ENCODE assay signal across 12 mouse cellular contexts in the genomic region with DNA sequence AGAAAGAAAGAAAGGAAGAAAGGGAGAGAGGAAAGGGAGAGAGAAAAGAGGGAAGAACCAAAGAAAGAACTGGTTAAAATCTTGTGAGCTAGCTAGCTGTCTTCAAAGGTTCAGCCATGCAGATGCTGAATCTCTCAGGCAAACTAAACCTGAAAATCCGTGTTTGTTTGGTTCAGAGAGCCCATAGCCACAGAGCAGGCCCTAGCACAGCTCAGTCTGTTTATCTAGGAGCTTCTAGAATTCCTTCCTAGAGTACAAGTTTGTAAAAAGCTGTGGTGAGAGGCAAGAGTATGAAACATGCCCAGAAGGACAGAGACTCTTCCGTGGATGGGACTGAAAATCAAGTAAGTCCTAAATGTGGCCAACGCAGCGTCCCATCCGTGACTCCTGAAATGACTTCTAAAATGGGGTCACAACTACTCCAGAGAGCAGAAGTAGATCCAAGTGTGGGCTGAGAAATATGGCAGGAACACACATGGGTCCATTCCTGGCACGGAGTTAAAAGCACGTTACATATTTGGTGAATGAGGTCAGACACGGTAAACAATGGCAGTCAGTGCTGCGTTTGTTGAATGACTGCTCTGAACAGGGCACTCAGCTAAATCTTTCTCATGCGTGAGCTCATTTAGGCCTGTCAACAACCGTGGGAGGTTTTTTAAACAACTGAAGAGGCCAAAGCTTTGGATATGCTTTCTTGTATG. TPM values are rescaled to one million over a fixed set of nuclear protein-coding genes. Genes with fewer than 3 reads are reported as not detected.
A peak's percentile ranks its signal among the peaks of the same experiment; 100 is the strongest.
DNase-seq lines count a peak whose midpoint lies in the region; ATAC-seq and TF ChIP-seq lines count a peak whose summit lies in the region.
"Had no signal": no experiment of that assay in that cellular context is flagged by ENCODE, and none has a peak within 500 bp of the region (broad histone marks: within the 10 kb centered on the region; RNA-seq: fewer than 3 reads in every experiment).

No protein-coding gene starts in this region.

- H3K27me3 ChIP-seq in heart, embryonic 12.5 days (replicated peaks), result no peaks in the 10 kb centered on the region
- H3K27me3 ChIP-seq in heart, postnatal 0 days (ENCODE audit: control insufficient read depth, insufficient read depth, low read length), result no peaks in the 10 kb centered on the region

- no peak for TF ChIP-seq EP300 in heart, postnatal 0 days (IDR thresholded peaks at IDR 0.05; ENCODE audit: low read depth)

- no peaks in the 10 kb centered on the region for H3K36me3 ChIP-seq in heart, embryonic 12.5 days
- H3K36me3 ChIP-seq in heart, postnatal 0 days (replicated peaks; ENCODE audit: control insufficient read depth, insufficient read depth, low read length), result no peaks in the 10 kb centered on the region
- H3K36me3 ChIP-seq: limb, embryonic 15.5 days had no signal

- no peaks in the 10 kb centered on the region for H3K9me3 ChIP-seq in heart, embryonic 12.5 days (replicated peaks)
- no peaks in the 10 kb centered on the region for H3K9me3 ChIP-seq in heart, postnatal 0 days (replicated peaks; ENCODE audit: control insufficient read depth, low read length)
- H3K9me3 ChIP-seq: limb, embryonic 15.5 days had no signal

- H3K4me1 ChIP-seq in heart, embryonic 12.5 days (replicated peaks), result peaks cover 33% of the 10 kb centered on the region
- H3K4me1 ChIP-seq in heart, postnatal 0 days (ENCODE audit: control insufficient read depth, insufficient read depth), result 0 out of 2 replicates have a peak, but pooled peaks cover 11% of the 10 kb centered on the region

- WGBS in heart, embryonic 12.5 days, result 52% methylated on average over 11 of the region's 11 CpGs
- WGBS in heart, postnatal 0 days, result 27% methylated on average over 11 of the region's 11 CpGs

- no peak for ATAC-seq in heart, embryonic 12.5 days (ENCODE audit: insufficient number of reproducible peaks, low FRiP score)
- ATAC-seq in heart, postnatal 0 days (ENCODE audit: insufficient read depth, low read depth), result peak; percentile 72
- ATAC-seq: activated CD4-positive, CD25-positive, alpha-beta regulatory T cell, adult 4 months had no signal

- H3K4me3 ChIP-seq in heart, embryonic 12.5 days, result no peak overlapping the region
- no peak overlapping the region for H3K4me3 ChIP-seq in heart, postnatal 0 days (ENCODE audit: low read depth, low read length)
- H3K4me3 ChIP-seq: erythroblast, embryonic 14.5 days; limb, embryonic 15.5 days had no signal

- H3K4me2 ChIP-seq in heart, embryonic 12.5 days, result peak overlapping the region; percentile 16; the same call in 1 of the 2 replicates
- H3K4me2 ChIP-seq in heart, postnatal 0 days (ENCODE audit: low read depth, low read length), result no peak overlapping the region
- H3K4me2 ChIP-seq: limb, embryonic 15.5 days had no signal

- no peak for TF ChIP-seq POLR2A in brain, embryonic 14.5 days (IDR thresholded peaks at IDR 0.05; ENCODE audit: borderline replicate concordance, extremely low read depth, insufficient read depth, insufficient read length, poor library complexity, severe bottlenecking)

- H3K27ac ChIP-seq in heart, embryonic 12.5 days (ENCODE audit: poor library complexity, severe bottlenecking), result peak overlapping the region; percentile 28
- H3K27ac ChIP-seq in heart, postnatal 0 days (ENCODE audit: low read depth), result peak overlapping the region; percentile 22; the same call in 1 of the 2 replicates
- H3K27ac ChIP-seq: limb, embryonic 15.5 days had no signal

- no peak for DNase-seq in heart, postnatal 4 days
- DNase-seq in brain, embryonic 14.5 days (ENCODE audit: low read depth), result peak; percentile 64
- DNase-seq in heart, postnatal 0 days (ENCODE audit: low spot score), result peak; percentile 26
- peak; percentile 78 for DNase-seq in retina, postnatal 1 day
- DNase-seq in urinary bladder, postnatal 4 days (ENCODE audit: low spot score in 2 of 2), result no peak
- DNase-seq in urinary bladder, adult 18-20 months (ENCODE audit: low spot score in 2 of 2), result no peak
- DNase-seq: cerebellum, postnatal 36 days; thymus, postnatal 25 days had no signal

- H3K9ac ChIP-seq in heart, embryonic 12.5 days, result no peak overlapping the region
- no peak overlapping the region for H3K9ac ChIP-seq in heart, postnatal 0 days (replicated peaks; ENCODE audit: low read depth, low read length)
- H3K9ac ChIP-seq: limb, embryonic 15.5 days had no signal

- no peak for TF ChIP-seq CTCF in brain, embryonic 14.5 days (IDR thresholded peaks at IDR 0.05; ENCODE audit: borderline replicate concordance, extremely low read depth, insufficient read depth, insufficient read length)
- no peak for TF ChIP-seq CTCF in heart, postnatal 0 days (IDR thresholded peaks at IDR 0.05; ENCODE audit: low read depth)

RNA-seq across cellular contexts. Expression of a gene that starts 13.7 kb away (rescaled TPM):
- 10.7 and 11.5 TPM in 2 replicates for polyA plus RNA-seq in heart, embryonic 12.5 days (2016; fragmentation: Nextera tagmentation; extraction: Ambion mirVana)
- total RNA-seq in heart, postnatal 4 days (2021), result 10 to 100 TPM; 22.5 to 23.9 TPM
- 1.9 and 4.5 TPM in 2 replicates for polyA plus RNA-seq in brain, embryonic 14.5 days (2012; rRNA removed)
- total RNA-seq in heart, postnatal 0 days (2014; rRNA removed; ENCODE audit: low replicate concordance), result 11.2 and 14.6 TPM in 2 replicates
- 4.5 TPM in 2 replicates for polyA plus RNA-seq in heart, postnatal 0 days (2015; fragmentation: Nextera tagmentation; extraction: Ambion mirVana)
- polyA plus RNA-seq: erythroblast, embryonic 14.5 days had no signal

Comparison
In these comparisons a context has a peak if more than half of its experiments do, and no peak if none do; other contexts are left out.
1. DNase-seq: peak in brain, embryonic 14.5 days (single experiment), heart, postnatal 0 days (single experiment) and retina, postnatal 1 day (single experiment); none in heart, postnatal 4 days (single experiment), urinary bladder, postnatal 4 days (0 of 2) and urinary bladder, adult 18-20 months (0 of 2).